Mouse (Mus musculus): ENCODE measurements at regions not wholly inside any gene's neighbourhood (a gene's known extent, or its start where the extent isn't known, plus 50 kb on each side); places are given as distances from the start of the nearest gene placed in this dataset.
A peak's percentile ranks its signal among the peaks of the same experiment; 100 is the strongest.

DNA sequence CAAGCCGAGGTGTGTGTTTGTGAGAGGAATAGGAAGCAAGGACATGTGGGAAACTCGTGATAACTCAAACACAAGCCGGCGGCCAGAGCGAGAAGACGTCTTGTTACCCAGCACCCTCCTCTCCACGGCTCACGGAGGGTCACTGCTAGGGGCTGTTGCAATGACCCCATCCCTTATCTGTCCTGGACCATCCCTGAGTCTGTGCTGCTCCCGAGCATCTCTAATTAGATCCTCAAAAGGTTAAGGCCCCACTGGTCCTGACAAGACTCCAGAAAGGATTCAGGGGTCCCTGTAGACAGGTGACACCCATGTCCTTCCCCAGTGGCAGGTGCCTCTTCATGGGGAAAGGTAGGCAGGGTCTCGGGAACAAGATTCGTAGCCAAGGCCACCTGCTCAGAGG, 212.6 kb downstream of the Gm26897 start:
- WGBS: 88% methylated on average over 11 of the region's 11 CpGs
- DNase-seq (ENCODE audit: low spot score): no peak
- Histone ChIP-seq H3K27ac (no peak overlapping the region), H3K9me3 (ENCODE audit: low read length) (no peaks in the 10 kb centered on the region), H3K36me3 (ENCODE audit: insufficient read depth, low read length) (no peaks in the 10 kb centered on the region), H3K9ac (replicated peaks; ENCODE audit: low read length) (no peak overlapping the region), H3K4me2 (ENCODE audit: low read depth, low read length) (no peak overlapping the region), H3K4me3 (ENCODE audit: low read length) (no peak overlapping the region), H3K27me3 (ENCODE audit: insufficient read depth, low read length) (no peaks in the 10 kb centered on the region), H3K4me1 (ENCODE audit: insufficient read depth, low read length) (peaks cover 9% of the 10 kb centered on the region; the same call in 1 of the 2 replicates)
- TF ChIP-seq CTCF (IDR thresholded peaks at IDR 0.05; ENCODE audit: low read depth): no peak
- ATAC-seq: no peak

DNA sequence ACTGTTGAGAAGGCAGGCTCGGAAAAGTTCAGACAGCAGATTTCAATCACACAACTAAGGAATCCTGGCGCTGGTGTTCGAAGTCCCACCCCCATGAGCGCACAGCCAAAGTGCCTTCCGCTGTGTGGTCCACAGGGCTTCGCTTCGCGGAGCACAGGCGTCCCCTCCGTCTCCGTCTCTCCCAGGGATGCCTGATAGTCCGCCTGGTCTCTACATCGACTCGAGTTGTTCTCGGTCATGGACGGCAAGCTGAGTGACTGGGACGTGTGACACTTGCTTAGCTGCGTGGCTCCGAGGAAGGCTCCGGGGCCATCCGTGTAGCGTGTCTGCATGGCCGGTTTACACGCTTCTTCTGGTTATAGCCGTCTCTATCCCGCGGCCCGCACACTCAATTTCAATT, 224.0 kb downstream of the Gm26897 start:
- ATAC-seq: 0 out of 2 replicates have a peak, but pooled peaks have one; percentile 29

DNA sequence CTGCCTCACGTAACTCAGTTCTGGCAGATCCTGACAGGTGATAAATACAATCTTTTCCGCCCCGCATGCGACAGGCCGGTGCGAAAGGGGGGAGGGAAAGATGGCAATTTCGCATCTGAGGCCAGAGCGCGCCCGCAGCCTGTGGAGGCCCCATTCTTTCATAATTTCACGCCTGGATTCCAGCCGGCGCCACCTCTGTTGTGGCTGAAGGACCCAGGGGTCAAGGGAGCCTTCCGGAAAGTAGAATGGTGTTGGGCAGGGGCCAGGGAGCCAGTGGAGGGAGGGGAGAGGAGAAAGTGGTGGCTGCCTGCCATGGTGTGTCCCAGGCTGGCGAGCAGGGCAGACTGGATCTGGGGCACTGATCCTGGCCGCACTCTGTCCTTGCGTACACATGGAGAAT, 224.5 kb downstream of the Gm26897 start:
- ATAC-seq (peak; percentile 79), DNase-seq (ENCODE audit: low spot score) (peak; percentile 83)
- 0 out of 2 replicates have a peak overlapping the region, but pooled peaks have one; percentile 24 for H3K9ac ChIP-seq (replicated peaks; ENCODE audit: low read length)
- H3K4me1 ChIP-seq (ENCODE audit: insufficient read depth, low read length): no peaks in the 10 kb centered on the region
- WGBS: 12% methylated on average over 17 of the region's 17 CpGs
- no peaks in the 10 kb centered on the region for H3K36me3 ChIP-seq (ENCODE audit: insufficient read depth, low read length)
- H3K4me3 ChIP-seq (ENCODE audit: low read length): 0 out of 2 replicates have a peak overlapping the region, but pooled peaks have one; percentile 13
- H3K27ac ChIP-seq: peak overlapping the region; percentile 7; the same call in 1 of the 2 replicates
- no peaks in the 10 kb centered on the region for H3K27me3 ChIP-seq (ENCODE audit: insufficient read depth, low read length)
- H3K9me3 ChIP-seq (ENCODE audit: low read length): no peaks in the 10 kb centered on the region
- H3K4me2 ChIP-seq (ENCODE audit: low read depth, low read length): peak overlapping the region; percentile 48
- no peak for TF ChIP-seq CTCF (IDR thresholded peaks at IDR 0.05; ENCODE audit: low read depth)

More for the DNA sequence above, 224.0 kb downstream of the Gm26897 start:
- Histone ChIP-seq H3K27me3 (ENCODE audit: insufficient read depth, low read length) (no peaks in the 10 kb centered on the region), H3K4me3 (ENCODE audit: low read length) (peak overlapping the region; percentile 13; the same call in 1 of the 2 replicates), H3K9me3 (ENCODE audit: low read length) (no peaks in the 10 kb centered on the region), H3K36me3 (ENCODE audit: insufficient read depth, low read length) (no peaks in the 10 kb centered on the region), H3K27ac (peak overlapping the region; percentile 7; the same call in 1 of the 2 replicates), H3K4me2 (ENCODE audit: low read depth, low read length) (peak overlapping the region; percentile 48), H3K9ac (replicated peaks; ENCODE audit: low read length) (no peak overlapping the region), H3K4me1 (ENCODE audit: insufficient read depth, low read length) (no peaks in the 10 kb centered on the region)
- WGBS: 16% methylated on average over 28 of the region's 28 CpGs
- TF ChIP-seq CTCF (IDR thresholded peaks at IDR 0.05; ENCODE audit: low read depth): no peak
- DNase-seq (ENCODE audit: low spot score): peak; percentile 26

DNA sequence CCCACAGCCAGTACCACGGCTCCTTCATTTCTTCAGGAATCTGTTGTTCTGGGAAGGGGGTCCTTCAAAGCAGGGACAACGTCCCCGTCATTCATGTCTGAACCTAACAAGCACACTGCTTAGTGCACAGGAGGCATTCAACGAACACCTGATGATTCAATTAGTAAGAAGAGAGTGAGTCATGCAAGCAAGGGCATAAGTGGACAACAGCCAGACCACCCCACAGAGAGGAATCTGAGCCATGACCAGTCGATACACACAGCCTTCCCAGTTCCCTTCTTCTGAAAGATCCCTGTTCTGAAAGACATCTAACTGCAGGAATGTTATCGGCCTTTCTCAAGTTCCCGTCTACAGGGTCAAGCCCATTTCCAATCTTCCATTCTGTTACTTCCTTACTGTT, 231.6 kb downstream of the Gm26897 start:
- 86% methylated on average over 7 of the region's 7 CpGs for WGBS
- H3K36me3 ChIP-seq (ENCODE audit: insufficient read depth, low read length): no peaks in the 10 kb centered on the region
- H3K4me3 ChIP-seq (ENCODE audit: low read length): no peak overlapping the region

DNA sequence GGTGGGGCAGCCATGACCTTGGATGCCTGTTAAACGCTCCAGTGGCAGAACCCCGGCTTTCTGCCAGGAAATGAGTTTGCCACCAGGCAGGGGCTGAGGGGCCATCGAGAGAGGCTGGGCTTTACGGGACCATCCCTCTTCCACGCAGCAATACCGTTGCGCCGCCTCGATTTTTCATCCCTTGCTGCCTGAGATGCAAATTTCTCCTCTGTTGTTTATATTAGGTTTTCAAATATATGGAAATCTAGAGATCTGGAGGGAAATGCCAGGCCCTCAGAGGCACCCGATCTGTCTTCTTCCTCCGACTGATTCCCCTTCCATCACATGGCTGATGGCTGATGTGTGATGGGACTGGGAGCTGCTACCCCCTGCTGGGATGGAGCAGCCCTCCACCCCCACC, 234.4 kb downstream of the Gm26897 start:
- Histone ChIP-seq H3K9me3 (ENCODE audit: low read length) (no peaks in the 10 kb centered on the region), H3K36me3 (ENCODE audit: insufficient read depth, low read length) (no peaks in the 10 kb centered on the region), H3K4me2 (ENCODE audit: low read depth, low read length) (no peak overlapping the region), H3K4me1 (ENCODE audit: insufficient read depth, low read length) (no peaks in the 10 kb centered on the region), H3K4me3 (ENCODE audit: low read length) (no peak overlapping the region), H3K27ac (no peak overlapping the region), H3K9ac (replicated peaks; ENCODE audit: low read length) (no peak overlapping the region), H3K27me3 (ENCODE audit: insufficient read depth, low read length) (no peaks in the 10 kb centered on the region)
- no peak for TF ChIP-seq CTCF (IDR thresholded peaks at IDR 0.05; ENCODE audit: low read depth)
- no peak for DNase-seq (ENCODE audit: low spot score)
- no peak for ATAC-seq
- 48% methylated on average over 11 of the region's 11 CpGs for WGBS

More for the DNA sequence above, 231.6 kb downstream of the Gm26897 start:
- DNase-seq (ENCODE audit: low spot score) (no peak), ATAC-seq (no peak)
- Histone ChIP-seq H3K9me3 (ENCODE audit: low read length) (no peaks in the 10 kb centered on the region), H3K4me2 (ENCODE audit: low read depth, low read length) (no peak overlapping the region), H3K27me3 (ENCODE audit: insufficient read depth, low read length) (no peaks in the 10 kb centered on the region), H3K4me1 (ENCODE audit: insufficient read depth, low read length) (no peaks in the 10 kb centered on the region), H3K9ac (replicated peaks; ENCODE audit: low read length) (no peak overlapping the region), H3K27ac (no peak overlapping the region)
- TF ChIP-seq CTCF (IDR thresholded peaks at IDR 0.05; ENCODE audit: low read depth): no peak

DNA sequence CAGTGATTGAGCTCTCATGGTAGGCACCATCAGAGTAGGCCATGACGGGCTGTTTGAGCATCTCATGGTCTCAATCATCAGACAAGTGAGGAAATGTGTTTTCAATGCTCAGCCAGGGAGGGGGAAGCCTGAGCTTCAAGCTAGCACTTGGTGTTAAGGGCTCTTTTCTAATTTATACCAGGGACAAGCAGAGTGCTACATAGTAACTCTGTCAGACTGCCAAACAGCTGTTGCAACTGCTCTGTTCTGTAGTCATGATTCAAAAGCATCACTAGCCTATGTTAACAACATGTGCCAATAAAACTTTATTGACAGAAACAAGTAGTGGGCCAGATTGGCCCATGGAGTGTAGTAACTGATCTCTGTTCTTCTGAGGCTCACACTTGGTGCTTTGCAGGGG, 235.0 kb downstream of the Gm26897 start:
- Histone ChIP-seq H3K9ac (replicated peaks; ENCODE audit: low read length) (no peak overlapping the region), H3K4me3 (ENCODE audit: low read length) (no peak overlapping the region), H3K36me3 (ENCODE audit: insufficient read depth, low read length) (no peaks in the 10 kb centered on the region), H3K27ac (no peak overlapping the region), H3K4me1 (ENCODE audit: insufficient read depth, low read length) (no peaks in the 10 kb centered on the region), H3K9me3 (ENCODE audit: low read length) (no peaks in the 10 kb centered on the region), H3K4me2 (ENCODE audit: low read depth, low read length) (no peak overlapping the region), H3K27me3 (ENCODE audit: insufficient read depth, low read length) (no peaks in the 10 kb centered on the region)
- TF ChIP-seq CTCF (IDR thresholded peaks at IDR 0.05; ENCODE audit: low read depth): no peak
- 90% methylated on average over 1 of the region's 1 CpGs for WGBS
- ATAC-seq: no peak
- DNase-seq (ENCODE audit: low spot score): no peak

DNA sequence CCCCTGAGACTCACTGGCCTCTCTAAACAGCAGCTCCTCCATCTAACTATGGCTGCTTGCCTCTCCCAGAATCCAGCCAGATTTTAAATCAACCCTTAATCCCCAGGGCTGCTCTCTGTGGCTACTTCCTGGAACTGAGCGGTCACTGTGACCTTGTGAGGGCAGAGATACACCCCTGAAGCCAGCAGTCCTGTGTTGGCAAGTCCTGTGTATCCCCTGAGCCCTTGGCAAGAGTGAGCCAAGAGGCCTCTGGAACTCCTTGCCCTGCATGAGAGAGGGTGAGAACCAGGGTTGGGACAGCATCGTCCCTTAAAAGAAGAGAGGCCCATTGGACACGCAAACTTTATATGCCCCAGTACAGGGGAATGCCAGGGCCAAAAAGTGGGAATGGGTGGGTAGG, 237.5 kb downstream of the Gm26897 start:
- ATAC-seq (no peak), DNase-seq (ENCODE audit: low spot score) (no peak)
- Histone ChIP-seq H3K9ac (replicated peaks; ENCODE audit: low read length) (no peak overlapping the region), H3K36me3 (ENCODE audit: insufficient read depth, low read length) (no peaks in the 10 kb centered on the region), H3K27me3 (ENCODE audit: insufficient read depth, low read length) (no peaks in the 10 kb centered on the region), H3K27ac (no peak overlapping the region), H3K4me2 (ENCODE audit: low read depth, low read length) (no peak overlapping the region), H3K9me3 (ENCODE audit: low read length) (0 out of 2 replicates have a peak, but pooled peaks cover 4% of the 10 kb centered on the region), H3K4me1 (ENCODE audit: insufficient read depth, low read length) (no peaks in the 10 kb centered on the region), H3K4me3 (ENCODE audit: low read length) (no peak overlapping the region)
- WGBS: 75% methylated on average over 3 of the region's 3 CpGs
- no peak for TF ChIP-seq CTCF (IDR thresholded peaks at IDR 0.05; ENCODE audit: low read depth)
